Comparison of ENCODE assay signal across 11 mouse cellular contexts in genomic region chr13:60020175-60020487, GRCm38 (mm10).
A peak's percentile ranks its signal among the peaks of the same experiment; 100 is the strongest.
DNase-seq lines count a peak whose midpoint lies in the region; ATAC-seq and TF ChIP-seq lines count a peak whose summit lies in the region.
"Had no signal": no experiment of that assay in that cellular context is flagged by ENCODE, and none has a peak within 500 bp of the region (broad histone marks: within the 10 kb centered on the region; RNA-seq: fewer than 3 reads in every experiment).

No protein-coding gene starts in this region.

- no peak for TF ChIP-seq POLR2A in limb, embryonic 14.5 days (IDR thresholded peaks at IDR 0.05; ENCODE audit: borderline replicate concordance, extremely low read depth, insufficient read depth, insufficient read length)

- WGBS in intestine, embryonic 14.5 days, result 30% methylated on average over 5 of the region's 5 CpGs
- WGBS in intestine, postnatal 0 days, result 35% methylated on average over 5 of the region's 5 CpGs
- 8% methylated on average over 5 of the region's 5 CpGs for WGBS in embryonic facial prominence, embryonic 14.5 days
- WGBS in limb, embryonic 14.5 days, result 2% methylated on average over 5 of the region's 5 CpGs

- H3K4me2 ChIP-seq in intestine, embryonic 14.5 days (ENCODE audit: low read length), result no peak overlapping the region
- no peak overlapping the region for H3K4me2 ChIP-seq in intestine, postnatal 0 days (replicated peaks; ENCODE audit: low read depth)
- peak overlapping the region; percentile 25; the same call in 1 of the 2 replicates for H3K4me2 ChIP-seq in embryonic facial prominence, embryonic 14.5 days (ENCODE audit: low read depth, low read length)
- H3K4me2 ChIP-seq in limb, embryonic 14.5 days (replicated peaks; ENCODE audit: low read depth, low read length, severe bottlenecking), result no peak overlapping the region

- ATAC-seq in intestine, embryonic 14.5 days (replicated peaks; ENCODE audit: low FRiP score, low TSS enrichment, low read depth), result no peak
- ATAC-seq in intestine, postnatal 0 days, result no peak
- ATAC-seq in embryonic facial prominence, embryonic 14.5 days (ENCODE audit: low read depth), result peak; percentile 10; the same call in 1 of the 2 replicates
- ATAC-seq in limb, embryonic 14.5 days (ENCODE audit: low FRiP score, low read depth), result no peak; the same call in 1 of the 2 replicates
- ATAC-seq: liver, postnatal 0 days had no signal

- H3K27ac ChIP-seq in gastrocnemius, adult 2 months, result peak overlapping the region; percentile 73
- H3K27ac ChIP-seq in intestine, embryonic 14.5 days (ENCODE audit: low read depth), result peak overlapping the region; percentile 76
- H3K27ac ChIP-seq in intestine, postnatal 0 days (ENCODE audit: low read depth, low read length), result no peak overlapping the region
- H3K27ac ChIP-seq in embryonic facial prominence, embryonic 14.5 days (replicated peaks; ENCODE audit: low read depth, low read length), result peak overlapping the region; percentile 84
- H3K27ac ChIP-seq in limb, embryonic 14.5 days (replicated peaks; ENCODE audit: low read depth, low read length), result peak overlapping the region; percentile 90

- H3K9me3 ChIP-seq in intestine, embryonic 14.5 days (ENCODE audit: control insufficient read depth, low read length), result no peaks in the 10 kb centered on the region
- no peaks in the 10 kb centered on the region for H3K9me3 ChIP-seq in intestine, postnatal 0 days (ENCODE audit: control insufficient read depth)
- H3K9me3 ChIP-seq in embryonic facial prominence, embryonic 14.5 days (ENCODE audit: control insufficient read depth, low read length), result no peaks in the 10 kb centered on the region
- no peaks in the 10 kb centered on the region for H3K9me3 ChIP-seq in limb, embryonic 14.5 days (ENCODE audit: control insufficient read depth, low read length)

- no peak for TF ChIP-seq CTCF in gastrocnemius, adult 2 months (IDR thresholded peaks at IDR 0.05)
- TF ChIP-seq CTCF in intestine, postnatal 0 days (IDR thresholded peaks at IDR 0.05; ENCODE audit: low read depth), result no peak

- no peak overlapping the region for H3K4me3 ChIP-seq in gastrocnemius, adult 2 months
- no peak overlapping the region for H3K4me3 ChIP-seq in intestine, embryonic 14.5 days (ENCODE audit: low read depth, low read length)
- no peak overlapping the region for H3K4me3 ChIP-seq in intestine, postnatal 0 days (ENCODE audit: low read depth, low read length)
- H3K4me3 ChIP-seq in embryonic facial prominence, embryonic 14.5 days (ENCODE audit: low read depth, low read length), result no peak overlapping the region
- H3K4me3 ChIP-seq in limb, embryonic 14.5 days (replicated peaks; ENCODE audit: low read length), result no peak overlapping the region

- no peaks in the 10 kb centered on the region for H3K36me3 ChIP-seq in intestine, embryonic 14.5 days (ENCODE audit: control insufficient read depth, insufficient read depth, low read length)
- H3K36me3 ChIP-seq in intestine, postnatal 0 days (ENCODE audit: control insufficient read depth, insufficient read depth), result no peaks in the 10 kb centered on the region
- no peaks in the 10 kb centered on the region for H3K36me3 ChIP-seq in embryonic facial prominence, embryonic 14.5 days (ENCODE audit: control insufficient read depth, insufficient read depth, low read length)
- no peaks in the 10 kb centered on the region for H3K36me3 ChIP-seq in limb, embryonic 14.5 days (ENCODE audit: control insufficient read depth, insufficient read depth, low read length)

- no peak overlapping the region for H3K9ac ChIP-seq in intestine, embryonic 14.5 days (ENCODE audit: low read length)
- H3K9ac ChIP-seq in intestine, postnatal 0 days (ENCODE audit: low read depth, low read length), result no peak overlapping the region
- no peak overlapping the region for H3K9ac ChIP-seq in embryonic facial prominence, embryonic 14.5 days (ENCODE audit: low read depth, low read length)
- H3K9ac ChIP-seq in limb, embryonic 14.5 days (ENCODE audit: low read depth, low read length, severe bottlenecking), result 0 out of 2 replicates have a peak overlapping the region, but pooled peaks have one; percentile 1
- H3K9ac ChIP-seq: liver, postnatal 0 days had no signal

- no peak for DNase-seq in gastrocnemius, adult 2 months
- no peak for DNase-seq in gastrocnemius, postnatal 10 days
- no peak for DNase-seq in intestine, embryonic 14.5 days (ENCODE audit: low spot score)
- no peak for DNase-seq in embryonic facial prominence, embryonic 14.5 days (ENCODE audit: low spot score)
- no peak for DNase-seq in limb, embryonic 14.5 days (ENCODE audit: low spot score)
- no peak for DNase-seq in frontal cortex, postnatal 25 days (ENCODE audit: low spot score in 2 of 2)
- no peak for DNase-seq in gastrocnemius, postnatal 4 days (ENCODE audit: low spot score in 2 of 2)
- DNase-seq: cerebellum, postnatal 14 days; liver, postnatal 0 days; thymus, postnatal 25 days had no signal

- H3K27me3 ChIP-seq in intestine, embryonic 14.5 days (replicated peaks; ENCODE audit: control insufficient read depth, insufficient read depth, low read length), result no peaks in the 10 kb centered on the region
- no peaks in the 10 kb centered on the region for H3K27me3 ChIP-seq in intestine, postnatal 0 days (replicated peaks; ENCODE audit: control insufficient read depth, insufficient read depth, low read length)
- H3K27me3 ChIP-seq in embryonic facial prominence, embryonic 14.5 days (replicated peaks; ENCODE audit: control insufficient read depth, insufficient read depth, low read length), result no peaks in the 10 kb centered on the region
- no peaks in the 10 kb centered on the region for H3K27me3 ChIP-seq in limb, embryonic 14.5 days (ENCODE audit: control insufficient read depth, insufficient read depth, low read length)

- peaks cover 25% of the 10 kb centered on the region for H3K4me1 ChIP-seq in intestine, embryonic 14.5 days (replicated peaks; ENCODE audit: control insufficient read depth, insufficient read depth, low read length)
- H3K4me1 ChIP-seq in intestine, postnatal 0 days (replicated peaks; ENCODE audit: control insufficient read depth, insufficient read depth, low read length), result no peaks in the 10 kb centered on the region
- H3K4me1 ChIP-seq in embryonic facial prominence, embryonic 14.5 days (ENCODE audit: control insufficient read depth, insufficient read depth, low read length), result peaks cover 32% of the 10 kb centered on the region
- peaks cover 44% of the 10 kb centered on the region for H3K4me1 ChIP-seq in limb, embryonic 14.5 days (ENCODE audit: control insufficient read depth, insufficient read depth, low read length)

- intact Hi-C loops in gastrocnemius, adult 2 months (cut with DNase I), result no loop called here
